Comparison of ENCODE assay signal across 15 mouse cellular contexts in genomic region chr19:56687676-56688075, GRCm38 (mm10).
"Had no signal": no experiment of that assay in that cellular context is flagged by ENCODE, and none has a peak within 500 bp of the region (broad histone marks: within the 10 kb centered on the region; RNA-seq: fewer than 3 reads in every experiment).

No protein-coding gene starts in this region.

- H3K27ac ChIP-seq: liver, embryonic 12.5 days; liver, embryonic 14.5 days; lung, embryonic 15.5 days; macrophage; midbrain, embryonic 12.5 days; midbrain, embryonic 15.5 days; neural tube, embryonic 12.5 days had no signal

- H3K4me2 ChIP-seq: liver, embryonic 12.5 days; lung, embryonic 15.5 days; midbrain, embryonic 12.5 days; midbrain, embryonic 15.5 days; neural tube, embryonic 12.5 days had no signal

- H3K9ac ChIP-seq: liver, embryonic 12.5 days; liver, embryonic 14.5 days; lung, embryonic 15.5 days; midbrain, embryonic 12.5 days; midbrain, embryonic 15.5 days; neural tube, embryonic 12.5 days had no signal

- DNase-seq: lung, adult 2 months; lung, postnatal 14 days; lung, postnatal 36 days; right cerebral cortex, postnatal 14 days; right cerebral cortex, postnatal 4 days; spleen, adult 18-20 months had no signal

- H3K4me1 ChIP-seq: liver, embryonic 12.5 days; midbrain, embryonic 12.5 days; midbrain, embryonic 15.5 days; neural tube, embryonic 12.5 days had no signal

- H3K27me3 ChIP-seq: liver, embryonic 12.5 days; lung, embryonic 15.5 days; midbrain, embryonic 12.5 days; midbrain, embryonic 15.5 days; neural tube, embryonic 12.5 days had no signal

- H3K36me3 ChIP-seq: liver, embryonic 12.5 days; lung, embryonic 15.5 days; midbrain, embryonic 12.5 days; midbrain, embryonic 15.5 days; neural tube, embryonic 12.5 days had no signal

- H3K4me3 ChIP-seq: liver, embryonic 12.5 days; lung, embryonic 15.5 days; megakaryocyte, embryonic 14.5 days; midbrain, embryonic 12.5 days; midbrain, embryonic 15.5 days; neural tube, embryonic 12.5 days had no signal

- ATAC-seq: liver, embryonic 12.5 days; lung, postnatal 0 days; midbrain, embryonic 15.5 days had no signal

- H3K9me3 ChIP-seq: liver, embryonic 12.5 days; lung, embryonic 15.5 days; midbrain, embryonic 12.5 days; midbrain, embryonic 15.5 days; neural tube, embryonic 12.5 days had no signal
